Mouse (Mus musculus): ENCODE measurements around the gene Pole4.
A peak's percentile ranks its signal among the peaks of the same experiment; 100 is the strongest.
"Not testable (repeated sequence)": the region's sequence is repeated elsewhere in the genome, so short reads cannot be mapped to it uniquely, and the experiment has no call there.

Gene Pole4

DNA sequence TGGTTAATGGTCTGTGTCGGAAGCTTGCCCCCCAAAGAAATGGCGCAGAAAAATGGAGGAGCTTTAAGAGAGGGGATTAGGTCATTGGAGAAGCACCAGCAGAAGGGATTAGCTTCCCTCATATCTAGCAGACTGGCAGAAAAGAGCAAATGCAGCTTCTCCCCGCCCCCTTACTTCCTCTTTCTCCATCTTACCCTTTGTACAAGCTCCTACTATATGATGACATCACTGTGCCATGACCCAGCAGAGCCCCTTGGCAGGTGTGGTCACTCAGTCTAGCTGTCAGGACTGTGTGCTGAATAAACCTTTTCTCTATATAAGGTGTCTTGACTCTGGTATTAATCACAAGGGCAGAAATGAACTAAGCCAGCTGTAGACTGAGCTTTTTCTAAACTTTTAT lies 10.5 kb upstream of the Pole4 start:
- DNase-seq (ENCODE audit: inconsistent age in 2 of 2, low spot score in 1 of 2) = no peak

DNA sequence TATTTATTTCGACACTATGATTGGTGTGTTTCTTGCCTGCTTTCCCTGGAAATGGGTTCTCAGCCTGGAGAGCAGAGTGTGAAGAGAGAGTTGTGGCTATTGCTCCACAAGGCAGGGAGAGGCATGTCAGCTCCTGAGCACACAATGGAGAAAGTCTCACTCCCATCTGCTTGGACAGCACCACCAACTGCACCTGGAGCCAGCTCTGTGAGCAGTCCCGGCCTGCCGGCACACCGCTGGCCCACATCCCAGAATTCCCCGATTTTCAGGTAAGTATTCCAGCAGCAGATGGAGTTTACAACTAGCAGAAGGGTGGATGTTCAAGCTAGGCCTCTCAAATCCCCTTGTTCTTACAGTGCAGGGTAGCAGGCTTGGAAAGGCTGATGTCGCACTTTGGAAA lies 10.1 kb upstream of the Pole4 start:
- DNase-seq (ENCODE audit: inconsistent age in 2 of 2, low spot score in 1 of 2) = no peak

DNA sequence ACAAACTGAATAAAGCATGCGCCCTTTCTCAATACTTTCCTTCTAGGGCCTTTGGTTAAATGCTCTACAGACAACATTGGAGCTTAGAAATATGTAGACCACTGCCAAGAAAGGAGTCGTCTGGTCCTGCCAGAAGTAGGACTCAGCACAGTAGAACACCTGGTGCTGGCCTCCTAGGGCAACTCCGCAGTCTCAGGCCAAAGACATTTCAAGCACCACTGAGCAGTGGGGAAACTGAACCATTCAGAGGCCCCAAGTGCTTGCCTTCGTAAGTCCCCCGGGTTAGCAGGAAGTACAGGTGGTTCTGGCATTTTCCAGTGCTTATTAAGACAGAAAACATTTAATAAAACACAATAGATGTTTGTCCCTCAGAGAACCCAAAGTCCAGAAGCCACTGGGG lies 9.7 kb upstream of the Pole4 start:
- no peak for DNase-seq (ENCODE audit: inconsistent age in 2 of 2, low spot score in 1 of 2)

DNA sequence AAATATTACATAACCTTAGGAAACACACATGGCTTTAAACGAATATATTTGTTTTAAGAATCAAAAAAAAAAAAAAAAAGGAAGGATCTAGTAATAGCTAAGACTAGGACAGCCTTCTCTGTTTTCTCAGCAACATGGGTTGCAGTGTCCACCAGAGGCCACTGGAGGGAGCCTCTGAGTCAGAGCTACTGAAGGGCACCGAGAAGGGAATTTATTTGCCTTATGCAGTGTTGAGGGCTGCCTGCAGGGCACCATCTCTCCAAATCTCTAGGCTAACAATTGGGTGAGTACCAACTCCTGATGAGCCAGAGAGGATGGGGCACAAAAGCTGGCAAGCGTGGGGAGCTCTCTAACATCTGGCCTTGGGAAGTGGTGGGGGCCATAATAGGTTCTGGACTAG lies 9.1 kb upstream of the Pole4 start:
- DNase-seq (ENCODE audit: inconsistent age in 2 of 2, low spot score in 1 of 2) = peak; percentile 78 to 92

DNA sequence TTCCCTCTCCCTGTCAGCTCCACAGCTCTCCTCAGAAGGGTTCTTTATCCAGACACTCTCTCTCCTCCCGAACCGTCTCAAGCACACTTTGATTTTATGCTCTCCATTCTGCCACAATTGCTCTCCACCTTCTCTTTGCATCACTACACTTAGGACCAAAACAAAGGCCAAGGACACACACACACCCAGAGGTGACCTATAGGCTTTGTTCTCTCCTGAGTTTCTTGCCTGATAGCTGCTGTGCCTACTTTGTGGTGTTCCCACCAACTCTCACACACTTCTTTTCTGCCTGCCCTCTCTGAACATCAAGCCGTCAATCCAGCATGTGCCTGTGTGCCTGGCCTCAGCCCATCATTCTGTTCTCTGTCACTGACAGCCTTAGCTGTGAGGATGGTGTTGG lies 2.6 kb upstream of the Pole4 start:
- DNase-seq (ENCODE audit: inconsistent age in 2 of 2, low spot score in 1 of 2) = no peak

DNA sequence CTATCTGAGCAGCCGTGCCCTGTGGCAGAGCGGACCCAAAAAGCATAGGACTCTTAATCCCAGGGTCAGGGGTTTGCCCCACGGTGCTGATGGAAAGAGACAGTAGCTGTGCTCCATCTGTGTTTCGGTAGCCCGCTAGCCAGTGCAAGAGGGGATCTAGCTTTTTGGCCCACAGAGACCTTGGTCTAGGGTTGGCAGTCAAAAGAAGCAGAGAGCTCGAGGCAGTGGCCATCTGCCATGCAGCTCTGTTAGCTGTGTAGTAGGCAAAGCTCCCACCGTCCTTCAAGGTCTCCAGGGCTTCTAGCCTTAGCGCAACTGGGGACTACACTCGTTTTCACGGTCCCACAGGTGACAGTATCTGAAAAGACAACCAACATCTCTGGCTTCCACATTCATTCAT lies 2.1 kb upstream of the Pole4 start:
- DNase-seq (ENCODE audit: inconsistent age in 2 of 2, low spot score in 1 of 2) = no peak

DNA sequence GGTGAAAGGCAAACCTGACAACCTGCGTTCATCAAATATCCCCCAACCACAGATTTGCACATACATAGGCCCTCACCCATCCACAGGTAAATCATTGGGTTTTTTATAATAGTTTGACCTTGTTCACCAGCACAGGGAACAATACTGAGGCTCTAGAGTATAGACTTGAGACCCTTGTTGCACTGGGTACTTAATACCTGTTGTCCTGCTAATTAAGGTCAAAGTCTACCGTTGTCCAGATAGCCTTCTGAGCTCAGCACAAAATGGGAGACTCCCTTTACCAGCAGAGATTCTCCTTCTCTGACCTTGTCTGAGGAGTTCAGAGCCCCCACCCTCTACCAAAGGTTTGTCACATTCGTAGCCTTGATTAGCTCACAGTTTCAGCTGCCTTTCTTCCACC lies 1.5 kb downstream of the Pole4 start:
- DNase-seq (ENCODE audit: inconsistent age in 2 of 2, low spot score in 1 of 2) = no peak

DNA sequence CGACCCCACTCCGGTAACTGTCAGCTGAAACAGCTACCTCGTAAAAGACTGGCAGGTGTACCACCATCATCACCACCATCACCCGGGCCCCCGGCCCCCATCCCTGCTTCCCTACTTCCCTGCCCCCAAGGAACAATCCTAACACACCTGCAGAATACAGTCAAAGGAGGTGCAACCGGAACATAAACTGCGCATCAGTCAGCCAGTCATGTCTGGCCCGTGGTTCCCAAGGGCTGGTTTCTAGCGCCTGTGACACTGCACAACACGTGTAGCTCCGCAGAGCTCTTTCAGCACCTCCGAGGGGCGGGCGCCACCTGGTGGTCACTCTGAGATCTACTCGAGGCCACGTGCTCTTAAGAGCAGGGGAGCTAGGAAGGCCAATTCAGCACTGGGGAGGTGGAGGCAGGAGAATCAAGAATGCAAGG lies 2.6 kb downstream of the Pole4 start:
- DNase-seq (ENCODE audit: inconsistent age in 2 of 2, low spot score in 1 of 2) = peak; percentile 84 to 93

DNA sequence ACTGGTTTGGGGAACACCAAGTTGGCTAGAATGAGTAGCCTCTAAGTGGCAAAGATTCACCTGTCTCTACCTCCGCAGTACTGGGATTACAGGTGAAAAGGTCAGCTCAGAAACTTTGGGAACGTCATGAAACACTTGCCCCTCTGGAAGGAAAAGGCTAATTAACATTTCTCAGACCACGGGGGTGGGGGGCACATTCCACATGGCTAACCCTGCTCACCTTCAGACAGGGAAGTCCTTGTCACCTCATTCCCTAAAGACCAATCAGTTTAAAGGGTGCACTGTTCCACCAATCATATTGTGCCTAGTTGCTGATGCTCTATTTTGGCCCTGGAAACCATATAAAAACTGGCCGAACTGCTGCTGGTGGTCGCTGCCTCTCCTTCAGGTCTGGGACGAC lies 3.9 kb downstream of the Pole4 start:
- DNase-seq (ENCODE audit: inconsistent age in 2 of 2, low spot score in 1 of 2) = no peak

DNA sequence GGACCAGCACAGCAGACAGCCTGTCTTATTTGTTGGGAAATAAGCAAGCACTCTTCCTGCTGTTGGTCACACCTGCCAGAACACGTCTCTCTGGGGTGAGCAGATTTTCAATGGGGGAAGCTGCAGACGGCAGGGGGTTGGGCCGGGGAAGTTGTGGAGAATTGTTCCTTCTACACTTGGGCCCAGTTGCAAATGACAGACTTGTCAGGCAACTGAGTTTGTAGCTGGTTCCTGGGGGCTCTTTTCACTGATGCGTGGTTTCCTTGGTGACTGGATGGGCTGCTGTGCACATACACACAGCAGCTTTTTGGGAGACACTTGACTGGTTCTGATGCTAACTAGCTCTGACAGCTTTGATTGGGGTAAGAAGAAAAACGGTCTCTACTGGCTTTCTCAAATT lies 5.3 kb downstream of the Pole4 start:
- DNase-seq (ENCODE audit: inconsistent age in 2 of 2, low spot score in 1 of 2) = no peak

DNA sequence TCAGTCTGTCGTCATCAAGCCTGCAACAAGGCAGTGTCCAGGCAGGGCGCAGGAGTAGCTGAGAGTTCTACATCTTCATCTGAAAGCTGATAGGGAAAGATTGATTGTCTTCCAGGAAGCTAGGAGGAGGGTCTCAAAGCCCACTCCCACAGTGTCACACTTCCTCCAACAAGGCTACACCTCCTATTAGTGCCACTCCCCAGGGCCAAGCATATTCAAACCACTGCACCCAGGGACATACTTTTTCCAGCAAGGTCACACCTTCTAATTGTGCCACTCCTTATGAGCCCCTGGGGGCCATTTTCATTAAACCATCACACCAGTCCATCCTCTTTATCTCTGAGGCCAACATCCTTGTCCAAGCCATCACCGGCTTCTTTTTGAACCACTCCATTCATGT lies 8.4 kb downstream of the Pole4 start:
- no peak for DNase-seq (ENCODE audit: inconsistent age in 2 of 2, low spot score in 1 of 2)

DNA sequence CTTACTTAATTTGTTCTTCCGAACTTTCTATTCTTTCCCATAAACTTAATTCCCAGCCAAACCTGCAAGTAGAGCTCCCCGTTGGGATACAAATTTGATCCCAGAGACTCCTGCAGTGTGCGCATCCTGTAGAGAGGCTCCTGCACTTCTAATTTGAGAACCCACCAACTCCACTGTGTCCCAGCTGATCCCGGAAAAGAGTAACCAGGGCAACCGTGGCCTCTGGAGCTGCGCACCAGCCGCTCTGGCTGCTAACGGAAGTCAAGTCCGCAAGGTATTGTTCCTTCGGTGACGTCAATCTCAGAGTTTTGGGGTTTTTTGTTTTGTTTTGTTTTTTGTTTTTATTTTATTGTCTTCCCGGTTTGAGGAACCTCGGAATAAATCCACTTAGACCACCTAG lies 10.5 kb downstream of the Pole4 start:
- no peak for DNase-seq (ENCODE audit: inconsistent age in 2 of 2, low spot score in 1 of 2)

DNA sequence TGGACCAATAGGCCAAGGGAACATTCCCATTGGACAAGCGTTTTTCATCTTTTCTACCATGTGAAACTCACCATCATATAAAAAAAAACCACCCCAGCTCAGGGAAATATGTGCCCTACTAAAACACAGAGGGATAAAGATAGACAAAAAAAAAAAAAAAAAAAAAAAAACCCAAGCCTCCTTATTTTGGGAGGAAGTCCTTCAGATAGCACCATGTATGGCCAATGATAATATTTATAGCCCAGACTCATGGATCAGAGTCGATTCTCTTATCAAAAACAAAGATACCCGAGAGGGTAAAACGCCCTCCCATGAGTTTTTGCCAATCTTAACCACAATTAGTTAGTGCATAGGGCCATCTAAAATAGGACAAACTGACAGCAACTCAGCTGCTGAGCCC lies 15.7 kb downstream of the Pole4 start:
- DNase-seq (ENCODE audit: inconsistent age in 2 of 2, low spot score in 1 of 2) = no peak

DNA sequence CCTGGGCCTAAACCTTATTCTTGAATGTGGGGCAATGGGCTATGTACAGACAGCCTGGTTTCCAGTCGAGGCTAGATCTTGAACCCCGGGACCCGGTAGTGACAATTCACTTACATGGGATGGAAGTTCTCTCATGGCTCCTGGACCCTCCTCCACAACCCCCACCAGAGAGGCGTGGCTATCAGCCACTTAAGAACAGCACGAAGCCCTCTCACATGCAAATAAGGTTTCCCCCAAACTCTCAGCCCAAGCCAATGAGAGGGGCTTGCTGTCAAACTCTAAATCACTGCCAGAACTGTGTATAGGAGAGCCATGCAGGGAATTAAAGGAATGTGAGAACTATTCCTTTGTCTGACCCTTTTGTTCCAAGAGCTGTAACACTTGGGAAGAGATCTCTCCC lies 16.6 kb downstream of the Pole4 start:
- DNase-seq (ENCODE audit: inconsistent age in 2 of 2, low spot score in 1 of 2) = not testable (repeated sequence)

DNA sequence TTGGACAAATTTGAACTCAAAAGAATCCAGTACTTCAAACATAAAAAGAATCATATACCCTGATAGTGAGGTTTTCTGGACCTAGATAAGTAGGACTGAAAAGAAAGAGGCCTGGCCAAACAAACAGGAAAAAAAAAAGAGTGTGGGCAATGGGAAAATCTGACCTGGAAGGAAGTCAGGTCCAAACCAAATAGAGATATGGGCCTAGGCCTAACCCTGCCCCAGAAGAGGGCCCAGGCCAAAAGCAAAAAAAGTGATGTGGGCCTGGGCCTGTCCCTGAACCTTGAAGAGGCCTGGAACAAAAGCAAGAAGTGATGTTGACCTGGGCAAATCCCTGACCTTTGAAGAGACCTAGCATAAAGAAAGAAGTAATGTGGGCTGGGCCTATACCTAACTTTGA lies 21.0 kb downstream of the Pole4 start:
- DNase-seq (ENCODE audit: inconsistent age in 2 of 2, low spot score in 1 of 2) = no peak

DNA sequence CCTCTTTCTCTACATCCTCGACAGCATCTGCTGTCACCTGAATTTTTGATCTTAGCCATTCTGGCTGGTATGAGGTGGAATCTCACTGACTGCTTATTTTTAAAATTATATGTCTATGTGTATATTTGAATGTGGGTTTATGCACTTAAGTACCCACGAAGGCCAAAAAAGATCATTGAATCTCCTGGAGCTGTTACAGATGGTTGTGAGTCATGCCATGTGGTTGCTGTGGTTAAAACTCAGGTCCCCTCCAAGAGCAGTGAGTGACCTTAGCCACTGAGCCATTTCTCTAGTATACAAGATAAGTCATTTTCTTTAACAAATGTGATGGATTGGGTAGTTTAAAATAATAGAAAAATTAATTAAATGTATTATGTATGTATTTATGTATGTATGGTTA lies 25.9 kb downstream of the Pole4 start:
- not testable (repeated sequence) for DNase-seq (ENCODE audit: inconsistent age in 2 of 2, low spot score in 1 of 2)

DNA sequence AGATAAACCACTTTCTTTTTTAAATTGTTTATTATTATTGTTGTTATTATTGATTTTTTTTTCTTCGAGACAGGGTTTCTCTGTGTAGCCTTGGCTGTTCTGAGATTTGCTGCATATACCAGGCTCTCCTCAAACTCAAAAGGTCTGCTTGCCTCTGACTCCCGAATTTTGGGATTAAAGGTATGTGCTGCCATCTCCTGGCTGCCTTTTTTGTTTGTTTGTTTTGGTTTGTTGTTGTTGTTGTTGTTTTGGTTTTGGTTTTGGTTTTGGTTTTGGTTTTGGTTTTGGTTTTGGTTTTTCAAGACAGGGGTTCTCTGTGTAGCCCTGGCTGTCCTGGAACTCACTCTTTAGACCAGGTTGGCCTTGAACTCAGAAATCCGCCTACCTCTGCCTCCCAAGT lies 27.5 kb downstream of the Pole4 start:
- not testable (repeated sequence) for DNase-seq (ENCODE audit: inconsistent age in 2 of 2, low spot score in 1 of 2)

DNA sequence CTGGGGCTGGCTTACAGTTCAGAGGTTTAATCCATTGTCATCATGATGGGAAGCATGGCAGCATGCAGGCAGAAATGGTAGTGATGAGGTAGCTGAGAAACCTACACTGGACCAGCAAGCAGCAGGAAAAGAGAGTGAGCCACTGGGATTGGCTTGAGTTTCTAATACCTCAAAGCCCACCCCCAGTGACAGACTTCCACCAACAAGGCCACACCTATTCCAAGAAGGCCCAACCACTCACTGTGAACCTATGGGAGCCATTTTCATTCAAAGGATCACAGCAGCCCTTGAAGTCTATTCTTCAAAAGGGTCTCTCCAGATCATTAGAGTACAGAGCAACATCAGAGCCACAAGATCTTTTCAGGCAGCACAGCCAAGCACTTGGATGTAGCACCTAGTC lies 38.7 kb downstream of the Pole4 start:
- no peak for DNase-seq (ENCODE audit: inconsistent age in 2 of 2, low spot score in 1 of 2)

DNA sequence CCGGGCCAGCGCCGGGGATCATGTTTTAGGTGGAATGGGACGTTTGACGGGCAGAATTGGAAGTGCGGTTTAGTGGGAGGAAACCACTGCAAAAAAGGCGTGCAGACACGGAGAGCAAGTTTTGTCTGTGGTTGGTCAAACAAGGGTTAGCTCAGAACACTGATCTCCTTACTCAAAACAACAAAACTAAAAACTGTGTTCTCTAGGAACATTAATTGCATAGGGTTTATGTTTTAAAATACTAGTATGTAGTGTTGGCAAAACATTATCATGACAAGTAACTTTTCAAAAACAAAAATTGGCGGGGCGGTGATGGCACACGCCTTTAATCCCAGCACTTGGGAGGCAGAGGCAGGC lies 52.0 kb downstream of the Pole4 start:
- DNase-seq (ENCODE audit: inconsistent age in 2 of 2, low spot score in 1 of 2) = no peak

DNA sequence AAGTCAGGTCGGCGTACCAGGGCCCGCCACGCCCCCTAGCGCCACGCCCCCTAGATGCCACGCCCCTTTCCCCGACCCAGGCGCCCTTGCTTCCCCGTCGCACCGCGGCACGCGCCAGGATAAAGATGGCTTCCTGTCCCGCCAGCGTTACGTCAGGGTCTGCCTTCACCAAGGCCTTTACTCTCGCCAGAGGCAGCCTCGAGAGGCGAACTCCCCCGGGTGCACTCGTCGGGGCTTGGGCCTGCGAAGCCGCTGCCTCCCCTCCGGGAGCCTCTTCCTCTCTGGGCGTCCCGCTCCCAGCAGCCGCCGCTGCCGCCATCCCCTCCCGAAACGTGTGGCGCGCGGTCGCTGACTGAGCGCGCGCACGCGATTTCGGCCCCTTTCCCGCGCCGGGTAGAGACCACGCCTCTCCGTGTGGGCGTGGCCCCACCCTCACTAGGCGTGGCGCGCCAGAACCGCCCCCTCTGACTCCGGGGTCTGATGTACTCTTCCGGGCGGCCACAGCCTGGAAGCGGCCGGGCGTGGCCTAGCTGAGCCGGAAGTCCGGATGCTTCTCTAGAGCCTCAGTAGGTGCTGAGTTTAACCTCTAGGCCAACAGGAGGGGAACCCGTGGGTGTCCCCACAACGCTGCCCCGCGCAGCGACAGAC lies 52.5 kb downstream of the Pole4 start:
- peak; percentile 96 to 99 for DNase-seq (ENCODE audit: inconsistent age in 2 of 2, low spot score in 1 of 2)

DNA sequence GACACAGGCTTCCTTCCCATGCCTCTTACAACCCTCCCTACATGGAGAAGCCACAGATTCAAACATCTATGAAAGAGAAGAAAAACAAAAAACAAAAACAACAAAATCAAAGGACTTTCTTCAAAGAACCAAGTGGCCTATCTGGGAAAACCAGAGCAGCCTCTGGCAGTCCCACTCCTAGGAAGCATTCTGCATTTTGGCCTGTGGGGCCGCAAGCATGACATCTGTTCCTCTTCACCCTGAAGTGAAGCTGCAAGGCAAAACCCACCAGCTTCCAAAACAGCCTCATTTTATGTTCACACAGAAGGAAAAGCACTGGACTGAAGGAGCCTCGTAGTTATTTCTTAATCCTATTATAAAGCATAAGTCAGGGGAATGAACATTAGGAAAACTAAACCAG lies 56.1 kb downstream of the Pole4 start:
- DNase-seq (ENCODE audit: inconsistent age in 2 of 2, low spot score in 1 of 2) = no peak

DNA sequence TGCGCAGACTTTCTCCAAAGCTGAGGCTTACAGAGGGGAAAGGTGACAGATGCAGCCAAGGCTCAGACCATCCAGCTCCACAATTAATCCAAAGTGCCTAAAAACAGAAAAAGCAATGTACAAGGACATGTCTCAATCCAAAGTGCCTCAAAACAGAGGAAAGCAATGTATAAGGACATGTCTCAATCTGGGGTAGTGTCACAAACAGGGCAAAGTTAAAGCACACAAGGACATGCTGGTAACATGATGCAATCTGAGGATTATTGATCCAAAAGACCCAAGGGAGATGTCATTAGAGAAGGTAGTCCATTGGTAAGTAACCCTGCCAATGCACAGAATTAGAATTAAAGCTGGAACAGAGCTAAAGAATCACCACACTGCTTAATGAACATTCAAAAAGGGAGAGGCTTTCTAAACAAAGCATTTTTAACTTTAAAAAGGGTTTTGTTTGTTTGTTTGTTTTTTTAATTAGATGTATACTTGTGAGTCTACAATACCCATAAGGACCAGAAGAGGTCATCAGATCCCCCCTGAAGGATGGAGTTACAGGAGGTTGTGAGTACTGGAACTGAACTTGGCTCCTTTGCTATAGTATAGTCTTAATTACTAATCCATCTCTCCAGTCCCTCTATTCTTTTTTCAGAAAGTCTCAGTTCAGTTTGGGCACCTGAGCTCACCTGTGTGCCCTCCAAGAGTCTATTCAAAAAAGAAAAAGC lies 57.1 kb downstream of the Pole4 start:
- no peak for DNase-seq (ENCODE audit: inconsistent age in 2 of 2, low spot score in 1 of 2)

DNA sequence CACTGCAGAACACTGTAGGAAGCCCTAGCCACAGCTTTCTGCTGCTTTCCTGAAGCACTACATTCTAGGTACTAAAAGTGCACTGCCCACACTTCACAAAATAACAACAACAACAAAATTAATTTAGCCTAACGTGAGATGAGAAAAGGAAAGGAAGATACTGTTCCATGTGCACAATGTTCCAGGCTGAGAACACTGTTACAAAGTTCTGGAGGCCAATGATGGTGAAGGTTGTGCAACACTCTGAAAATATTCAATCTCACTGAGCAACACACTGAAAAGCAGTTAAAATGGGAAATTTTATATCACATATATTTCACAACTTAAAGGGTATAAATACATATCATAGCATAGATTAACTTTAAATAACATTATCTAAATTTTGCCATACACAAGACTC lies 58.2 kb downstream of the Pole4 start:
- no peak for DNase-seq (ENCODE audit: inconsistent age in 2 of 2, low spot score in 1 of 2)

All from adrenal gland, adult (tissue).